Mouse (Mus musculus): Measurements from ENCODE around the gene Il31. TPM values are rescaled to one million over a fixed set of nuclear protein-coding genes. Genes with fewer than 3 reads are reported as not detected.

Gene Il31
- total and polyA plus RNA-seq, 3 experiments, result not detected

- DNase-seq, result no peak
- intact Hi-C loops (cut with DNase I), result loop anchor here (5.0 kb wide), 2 partner anchors 153 to 188 kb away; partner anchors contain the start of gene Wdr66
- H3K9ac ChIP-seq (ENCODE audit: low read depth, low read length), result no peak overlapping the region
- no peaks in the 10 kb centered on the region; the same call in none of the 2 replicates for H3K36me3 ChIP-seq (ENCODE audit: control insufficient read depth, insufficient read depth, low read length)
- peaks cover 2% of the 10 kb centered on the region; the same call in 1 of the 2 replicates for H3K79me2 ChIP-seq (replicated peaks; ENCODE audit: control insufficient read depth, insufficient read depth, low read length)
- peaks cover 13% of the 10 kb centered on the region for H3K4me1 ChIP-seq (ENCODE audit: control insufficient read depth, insufficient read depth, low read length)
- no peaks in the 10 kb centered on the region for H3K27me3 ChIP-seq (ENCODE audit: control insufficient read depth, insufficient read depth, low read length)
- WGBS, result 81% methylated on average over 4 of the region's 4 CpGs
- no peak overlapping the region for H3K4me3 ChIP-seq
- H3K27ac ChIP-seq, result no peak overlapping the region
- TF ChIP-seq CTCF (IDR thresholded peaks at IDR 0.05) (peak; percentile 56), POLR2A (IDR thresholded peaks at IDR 0.05; ENCODE audit: insufficient read depth, low read depth, low read length) (no peak), EP300 (IDR thresholded peaks at IDR 0.05; ENCODE audit: insufficient read depth, low read depth, low read length) (no peak)
Measured at GRCm38 (mm10) chr5:123439941-123440340, 49.3 kb downstream of the Il31 start.

GRCm38 (mm10) chr5:123439312-123439711, 50.0 kb downstream of the Il31 start:
- TF ChIP-seq EP300 (IDR thresholded peaks at IDR 0.05; ENCODE audit: insufficient read depth, low read depth, low read length) (no peak), POLR2A (IDR thresholded peaks at IDR 0.05; ENCODE audit: insufficient read depth, low read depth, low read length) (no peak), CTCF (IDR thresholded peaks at IDR 0.05) (no peak)
- Histone ChIP-seq H3K27me3 (ENCODE audit: control insufficient read depth, insufficient read depth, low read length) (no peaks in the 10 kb centered on the region), H3K4me3 (no peak overlapping the region), H3K4me1 (ENCODE audit: control insufficient read depth, insufficient read depth, low read length) (peaks cover 12% of the 10 kb centered on the region), H3K79me2 (replicated peaks; ENCODE audit: control insufficient read depth, insufficient read depth, low read length) (peaks cover 2% of the 10 kb centered on the region; the same call in 1 of the 2 replicates), H3K27ac (no peak overlapping the region), H3K9ac (ENCODE audit: low read depth, low read length) (no peak overlapping the region), H3K36me3 (ENCODE audit: control insufficient read depth, insufficient read depth, low read length) (peaks cover 1% of the 10 kb centered on the region)
- intact Hi-C loops (cut with DNase I), result loop anchor here (5.0 kb wide), 2 partner anchors 152 to 187 kb away; partner anchors contain the start of gene Wdr66
- WGBS, result 79% methylated on average over 1 of the region's 1 CpGs
- DNase-seq, result no peak

GRCm38 (mm10) chr5:123438381-123438780, 50.9 kb downstream of the Il31 start:
- peaks cover 5% of the 10 kb centered on the region for H3K36me3 ChIP-seq (ENCODE audit: control insufficient read depth, insufficient read depth, low read length)
- DNase-seq, result no peak
- peaks cover 2% of the 10 kb centered on the region; the same call in 1 of the 2 replicates for H3K79me2 ChIP-seq (replicated peaks; ENCODE audit: control insufficient read depth, insufficient read depth, low read length)
- H3K4me3 ChIP-seq, result no peak overlapping the region
- intact Hi-C loops (cut with DNase I), result loop anchor here (5.0 kb wide), 2 partner anchors 151 to 186 kb away; partner anchors contain the start of gene Wdr66
- TF ChIP-seq CTCF (IDR thresholded peaks at IDR 0.05) (no peak), POLR2A (IDR thresholded peaks at IDR 0.05; ENCODE audit: insufficient read depth, low read depth, low read length) (no peak), EP300 (IDR thresholded peaks at IDR 0.05; ENCODE audit: insufficient read depth, low read depth, low read length) (no peak)
- H3K4me1 ChIP-seq (ENCODE audit: control insufficient read depth, insufficient read depth, low read length), result peaks cover 15% of the 10 kb centered on the region
- 75% methylated on average over 3 of the region's 3 CpGs for WGBS
- H3K9ac ChIP-seq (ENCODE audit: low read depth, low read length), result no peak overlapping the region
- no peak overlapping the region; the same call in 1 of the 2 replicates for H3K27ac ChIP-seq
- H3K27me3 ChIP-seq (ENCODE audit: control insufficient read depth, insufficient read depth, low read length), result no peaks in the 10 kb centered on the region

GRCm38 (mm10) chr5:123436780-123437175, 52.5 kb downstream of the Il31 start:
- intact Hi-C loops (cut with DNase I), result loop anchor here (1.0 to 5.0 kb wide), 5 partner anchors 42 to 184 kb away; partner anchors contain the start of genes Mlxip and Wdr66
- H3K36me3 ChIP-seq (ENCODE audit: control insufficient read depth, insufficient read depth, low read length), result peaks cover 14% of the 10 kb centered on the region
- WGBS, result 22% methylated on average over 4 of the region's 4 CpGs
- no peak overlapping the region for H3K9ac ChIP-seq (ENCODE audit: low read depth, low read length)
- peak; percentile 47 to 48 for DNase-seq
- TF ChIP-seq CTCF (IDR thresholded peaks at IDR 0.05), result peak; percentile 91
- no peak for TF ChIP-seq EP300 (IDR thresholded peaks at IDR 0.05; ENCODE audit: insufficient read depth, low read depth, low read length)
- H3K27ac ChIP-seq, result peak overlapping the region; percentile 72; the same call in 1 of the 2 replicates
- H3K4me3 ChIP-seq, result no peak overlapping the region
- peaks cover 2% of the 10 kb centered on the region; the same call in 1 of the 2 replicates for H3K79me2 ChIP-seq (replicated peaks; ENCODE audit: control insufficient read depth, insufficient read depth, low read length)
- peaks cover 24% of the 10 kb centered on the region for H3K4me1 ChIP-seq (ENCODE audit: control insufficient read depth, insufficient read depth, low read length)
- no peaks in the 10 kb centered on the region for H3K27me3 ChIP-seq (ENCODE audit: control insufficient read depth, insufficient read depth, low read length)

GRCm38 (mm10) chr5:123436071-123436779, 53.1 kb downstream of the Il31 start:
- Histone ChIP-seq H3K27ac (peak overlapping the region; percentile 72), H3K79me2 (replicated peaks; ENCODE audit: control insufficient read depth, insufficient read depth, low read length) (peaks cover 2% of the 10 kb centered on the region; the same call in 1 of the 2 replicates), H3K4me1 (ENCODE audit: control insufficient read depth, insufficient read depth, low read length) (peaks cover 29% of the 10 kb centered on the region), H3K36me3 (ENCODE audit: control insufficient read depth, insufficient read depth, low read length) (peaks cover 16% of the 10 kb centered on the region), H3K4me3 (no peak overlapping the region), H3K27me3 (ENCODE audit: control insufficient read depth, insufficient read depth, low read length) (no peaks in the 10 kb centered on the region), H3K9ac (ENCODE audit: low read depth, low read length) (no peak overlapping the region; the same call in 1 of the 2 replicates)
- peak; percentile 60 for TF ChIP-seq CTCF (IDR thresholded peaks at IDR 0.05)
- no peak for TF ChIP-seq POLR2A (IDR thresholded peaks at IDR 0.05; ENCODE audit: insufficient read depth, low read depth, low read length)
- intact Hi-C loops (cut with DNase I), result loop anchor here (1.0 to 5.0 kb wide), 4 partner anchors 42 to 184 kb away; partner anchors contain the start of genes Mlxip and Wdr66
- peak in 1 of 2 experiments; percentile 35 for DNase-seq
- 31% methylated on average over 8 of the region's 8 CpGs for WGBS
